Mouse (Mus musculus): ENCODE measurements around the gene Ggps1. TPM values are rescaled to one million over a fixed set of nuclear protein-coding genes. Genes with fewer than 3 reads are reported as not detected.

Ggps1 gene
- polyA plus RNA-seq (2015; fragmentation: Illumina TruSeq; extraction: RNeasy Lipid Tissue Mini Kit (QIAGEN cat#74804); ENCODE audit: insufficient read depth, low replicate concordance): 91.0 TPM

DNA sequence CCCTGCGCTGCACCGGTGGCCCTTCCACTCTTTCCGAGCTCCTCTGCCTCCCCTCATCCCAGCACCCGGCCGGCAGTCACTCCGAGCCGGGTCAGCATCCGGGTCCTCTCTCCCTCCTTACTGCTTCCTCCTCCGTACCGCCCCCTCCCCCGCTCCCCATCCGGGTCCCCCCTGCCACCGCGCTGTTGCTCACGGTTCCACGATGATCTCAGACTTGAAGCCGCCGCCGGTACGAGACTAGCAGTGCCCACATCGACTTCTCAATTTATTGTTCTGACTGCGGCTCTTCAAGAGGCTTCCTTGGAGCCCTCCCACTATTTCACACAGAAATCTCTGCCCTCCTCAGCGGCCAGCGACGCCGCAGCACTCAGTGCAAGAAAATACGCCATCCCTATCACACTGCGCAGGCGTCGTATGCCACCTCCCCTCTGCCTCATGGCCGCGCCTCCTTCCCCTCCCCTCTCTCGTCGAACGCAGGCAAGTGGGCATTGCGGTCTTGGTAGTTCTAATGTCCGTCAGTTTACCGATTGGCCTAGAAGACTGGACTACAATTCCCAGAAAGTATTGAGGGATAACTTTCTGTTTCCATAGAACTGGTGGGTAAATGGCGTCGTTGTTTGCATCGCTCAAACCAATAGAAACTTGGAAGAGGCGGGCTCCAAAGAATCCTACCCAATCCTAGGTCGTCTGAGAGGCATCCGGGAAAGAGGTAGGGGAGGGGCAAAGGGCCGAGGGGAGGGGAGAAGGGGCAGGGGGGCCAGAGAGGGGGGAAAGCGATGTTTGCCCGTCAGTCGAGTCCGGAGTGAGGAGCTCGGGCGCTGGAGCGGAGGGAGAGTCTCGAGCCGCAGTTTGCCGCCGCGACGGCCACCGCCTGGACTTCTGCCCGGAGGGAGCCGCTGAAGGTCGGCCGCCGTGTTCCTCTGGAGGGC lies at the start of gene Ggps1, which contains the start of gene Arid4b:
Ggps1 (minus strand) TSS at position 476 of the 929 bp plus-strand sequence.
Arid4b (plus strand) TSS at position 220 of the 929 bp plus-strand sequence.

DNA sequence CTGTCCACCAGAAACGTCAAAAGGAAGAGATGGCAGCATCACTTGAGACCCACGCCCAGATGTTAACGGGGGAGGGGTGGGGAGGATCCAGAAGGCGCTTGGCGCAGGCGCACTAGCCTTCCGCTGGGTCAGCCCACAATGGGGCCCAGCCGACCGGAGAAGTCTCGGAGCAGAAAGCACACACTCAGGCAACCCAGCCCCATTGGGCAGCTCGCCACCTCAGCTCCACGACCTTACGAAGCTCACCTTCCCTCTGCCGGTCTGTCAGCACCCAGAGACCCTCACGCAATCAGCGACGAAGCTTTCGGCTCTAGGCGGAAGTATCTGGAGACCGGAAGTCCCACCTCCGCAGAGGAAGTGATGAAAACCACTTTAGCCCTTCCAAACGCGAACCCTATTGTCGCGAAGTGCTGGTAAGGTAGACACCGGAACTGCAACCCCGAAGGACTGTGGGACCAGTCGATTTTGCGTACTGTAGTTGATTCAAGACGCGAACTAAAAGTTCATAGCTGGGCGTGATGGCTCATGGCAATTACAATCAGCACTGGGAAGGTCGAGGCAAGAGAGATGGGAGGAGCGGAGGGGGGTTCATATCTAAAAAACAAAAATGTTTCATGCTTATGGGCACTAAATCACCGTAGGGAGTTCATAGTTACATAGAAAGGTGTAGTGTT lies 23.9 kb downstream of the Ggps1 start, which contains the start of gene Tbce:
Tbce (minus strand) TSS at position 347 of the 674 bp plus-strand sequence.

Other genes starting within 250 kb of the Ggps1 start
- 49.3 TPM for gene B3galnt2, start 109.0 kb downstream of the Ggps1 start, polyA plus RNA-seq (2015; fragmentation: Illumina TruSeq; extraction: RNeasy Lipid Tissue Mini Kit (QIAGEN cat#74804); ENCODE audit: insufficient read depth, low replicate concordance)
- 156 TPM for gene Tbce, start 23.9 kb downstream of the Ggps1 start, polyA plus RNA-seq (2015; fragmentation: Illumina TruSeq; extraction: RNeasy Lipid Tissue Mini Kit (QIAGEN cat#74804); ENCODE audit: insufficient read depth, low replicate concordance)
- gene Arid4b, start 256 bp downstream of the Ggps1 start, polyA plus RNA-seq (2015; fragmentation: Illumina TruSeq; extraction: RNeasy Lipid Tissue Mini Kit (QIAGEN cat#74804); ENCODE audit: insufficient read depth, low replicate concordance): 69.6 TPM

Data from spleen, adult 10 weeks (tissue).